Mouse (Mus musculus) cerebellum, adult 9-11 months (tissue): ENCODE measurements around the gene Fam135a.

Experiments
- DNase-seq: peaks from one replicate; pipeline ENCODE4 v3.0.0; 2022

Gene Fam135a

GRCm38 (mm10) chr1:24099926-24100869 lies at the start of gene Fam135a:
Gene Fam135a (minus strand): TSS chr1:24100341.
- peak; percentile 91 for DNase-seq

- DNase-seq: no peak
Observed at GRCm38 (mm10) chr1:24143504-24143903, 43.4 kb upstream of the Fam135a start.

- DNase-seq: no peak
Observed at GRCm38 (mm10) chr1:24140555-24140954, 40.4 kb upstream of the Fam135a start.

GRCm38 (mm10) chr1:24137133-24137532 lies 37.0 kb upstream of the Fam135a start:
- DNase-seq: peak; percentile 75

- peak; percentile 18 for DNase-seq
Observed at GRCm38 (mm10) chr1:24134792-24135191, 34.7 kb upstream of the Fam135a start.

DNA sequence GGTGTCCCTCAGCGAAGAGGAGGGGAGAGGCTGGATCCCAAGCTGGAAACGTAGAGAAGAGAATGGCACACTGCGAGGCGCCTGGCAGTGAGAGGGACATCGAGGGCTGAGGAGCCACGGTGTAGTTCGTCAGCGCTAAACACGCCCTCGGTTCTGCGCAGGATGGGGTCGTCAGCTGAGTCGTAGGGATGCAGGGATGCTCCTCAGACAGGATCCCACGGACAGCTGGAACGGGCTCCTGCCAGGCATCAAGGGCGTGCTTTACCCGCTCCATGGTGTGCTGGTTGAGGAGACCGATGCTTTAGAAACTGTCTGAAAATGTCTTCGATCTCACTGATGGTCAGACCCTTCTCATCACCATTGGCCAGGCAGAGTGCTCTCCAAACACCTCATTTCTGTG lies 33.7 kb upstream of the Fam135a start:
- DNase-seq: no peak

DNA sequence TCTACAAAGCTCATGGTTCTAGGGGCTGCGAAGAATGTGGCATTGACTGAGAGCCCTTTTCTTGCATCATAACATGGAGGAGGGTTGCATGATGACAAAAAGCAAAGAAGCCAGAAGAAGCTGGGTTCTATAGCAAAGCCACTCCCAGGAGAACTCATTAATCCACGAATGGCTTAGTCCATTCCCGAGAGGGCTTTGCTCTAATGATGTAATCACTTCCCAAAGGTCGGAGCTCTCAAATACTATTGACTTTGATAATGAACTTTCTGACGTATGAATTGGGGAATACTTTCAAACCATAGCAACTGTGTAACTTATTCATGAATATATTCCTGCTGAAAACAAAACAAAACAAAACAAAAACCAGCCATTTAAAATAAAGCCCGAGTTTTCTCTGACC lies 27.7 kb upstream of the Fam135a start:
- no peak for DNase-seq

GRCm38 (mm10) chr1:24124610-24125009 lies 24.5 kb upstream of the Fam135a start:
- DNase-seq: no peak

- no peak for DNase-seq
Observed at GRCm38 (mm10) chr1:24122582-24122981, 22.4 kb upstream of the Fam135a start.

GRCm38 (mm10) chr1:24107971-24108773 lies 8.0 kb upstream of the Fam135a start:
- no peak for DNase-seq

DNA sequence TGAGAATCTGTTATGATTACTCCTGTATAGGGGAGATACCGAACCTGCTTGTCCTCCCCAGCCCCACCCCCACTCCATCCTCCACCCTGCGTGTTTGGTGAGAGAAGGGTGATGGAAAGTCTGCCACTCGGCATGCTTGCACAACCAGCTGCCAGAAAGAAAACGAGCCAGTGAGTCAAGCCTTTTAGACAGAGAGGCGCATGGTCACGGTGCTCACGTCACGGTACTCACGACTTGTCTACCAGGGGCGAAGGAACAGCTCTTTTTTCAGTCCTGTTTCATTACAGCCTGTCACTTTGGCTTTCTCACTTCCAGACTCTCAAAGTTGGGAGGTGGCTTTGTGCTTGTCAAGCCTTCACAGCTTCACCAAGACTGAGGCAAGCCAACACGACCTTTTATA lies 7.2 kb upstream of the Fam135a start:
- peak; percentile 15 for DNase-seq

GRCm38 (mm10) chr1:24102579-24103149 lies 2.5 kb upstream of the Fam135a start:
- DNase-seq: no peak

DNA sequence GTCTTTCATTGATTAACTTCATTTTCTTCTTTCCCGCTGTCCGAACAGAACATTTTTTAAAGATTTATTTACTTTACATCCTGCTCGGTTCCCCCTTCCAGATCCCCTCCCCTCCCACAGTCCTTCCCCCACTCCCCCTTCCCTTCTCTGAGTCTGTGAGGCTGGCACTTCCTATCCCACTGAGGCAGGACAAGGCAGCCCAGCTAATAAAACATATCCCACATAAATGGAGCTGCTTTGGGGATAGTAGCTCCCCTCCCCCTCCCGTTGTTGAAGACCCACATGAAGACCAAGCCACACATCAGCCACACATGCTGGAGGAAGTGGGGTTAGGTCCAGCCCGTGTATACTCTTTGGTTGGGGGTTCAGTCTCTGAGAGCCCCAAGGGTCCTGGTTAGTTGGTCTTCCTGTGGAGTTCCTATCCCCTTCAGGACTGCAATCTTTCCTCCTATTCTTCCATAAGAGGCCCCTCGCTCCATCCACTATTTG lies 773 bp upstream of the Fam135a start:
- DNase-seq: peak; percentile 60

GRCm38 (mm10) chr1:24099541-24099925 lies 608 bp downstream of the Fam135a start:
- DNase-seq: no peak

DNA sequence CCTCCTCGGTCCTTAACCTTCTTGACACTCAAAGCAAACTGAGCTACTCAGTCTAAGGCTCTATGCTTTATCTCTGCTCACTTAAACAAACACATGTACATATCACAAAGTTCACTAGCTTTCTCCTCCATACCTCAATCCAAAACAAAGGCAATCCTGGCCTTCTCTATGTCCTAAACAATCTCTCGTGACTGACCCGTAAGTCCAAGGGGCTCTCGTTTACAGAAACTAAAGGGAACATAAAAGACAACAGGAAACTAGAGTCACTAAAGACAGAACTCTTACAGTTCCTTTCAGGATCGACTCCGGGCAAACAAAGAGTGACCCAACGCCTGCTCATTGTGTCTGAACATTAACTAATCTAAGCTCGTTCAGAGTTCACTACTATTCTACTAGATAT lies 2.6 kb downstream of the Fam135a start:
- DNase-seq: no peak

GRCm38 (mm10) chr1:24092414-24092813 lies 7.7 kb downstream of the Fam135a start:
- DNase-seq: no peak

DNA sequence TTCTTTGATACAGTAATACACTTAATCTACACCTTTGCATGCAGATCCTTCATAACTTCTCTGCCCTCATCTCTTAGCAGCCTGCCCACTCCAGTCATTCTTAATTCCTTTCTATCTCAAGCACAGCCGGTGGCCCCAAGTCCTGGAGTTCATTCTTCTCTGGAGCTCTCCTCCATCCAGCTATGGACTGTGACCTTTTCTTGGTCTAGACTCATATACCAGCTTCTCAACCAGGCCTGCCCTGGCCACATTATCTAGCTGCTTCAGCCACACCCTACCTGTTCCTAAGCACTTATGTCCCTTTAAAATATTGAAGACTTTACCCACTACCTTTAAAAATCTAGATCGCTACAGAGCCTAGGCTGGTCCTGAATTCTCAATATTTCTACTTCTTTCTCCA lies 9.5 kb downstream of the Fam135a start:
- DNase-seq: no peak

GRCm38 (mm10) chr1:24090094-24090493 lies 10.0 kb downstream of the Fam135a start:
- peak; percentile 34 for DNase-seq

DNA sequence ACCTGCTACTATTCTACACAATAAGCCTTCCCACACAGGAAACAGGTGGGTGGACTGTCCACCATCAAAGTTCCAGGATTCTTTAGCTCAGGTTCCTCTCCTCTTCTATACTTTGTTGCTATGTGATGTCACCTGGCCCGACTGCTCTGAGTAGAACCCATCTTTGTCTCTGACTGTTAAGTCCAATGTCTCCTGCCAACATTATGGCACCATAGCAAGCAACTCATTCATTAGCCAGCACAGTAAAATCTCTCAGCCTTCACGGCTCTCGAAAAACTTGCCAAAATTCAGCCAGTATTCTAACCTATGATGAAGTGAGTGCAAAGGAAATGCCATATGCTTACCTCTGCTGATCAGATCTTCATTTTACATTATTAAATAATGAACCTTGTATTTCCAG lies 14.0 kb downstream of the Fam135a start:
- peak; percentile 49 for DNase-seq

DNA sequence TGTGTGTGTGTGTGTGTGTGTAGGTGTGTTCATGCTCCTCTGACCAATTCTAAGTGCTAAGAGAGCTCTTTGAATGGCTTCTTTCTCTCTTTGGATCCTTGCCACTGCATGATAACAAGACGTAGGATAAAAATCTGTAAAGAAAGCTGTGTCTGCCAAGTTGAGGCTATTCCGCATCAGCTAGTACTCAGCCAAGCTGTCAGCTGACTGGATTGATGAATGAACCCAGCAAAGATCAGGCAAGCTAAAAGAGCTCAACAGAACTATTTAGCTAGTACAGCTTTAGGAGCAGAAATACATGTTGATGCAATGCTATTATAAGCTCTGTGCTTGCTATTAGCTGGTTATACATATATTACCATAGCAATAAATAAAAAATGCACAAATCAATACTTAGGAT lies 25.7 kb downstream of the Fam135a start:
- no peak for DNase-seq

- DNase-seq: no peak
Observed at GRCm38 (mm10) chr1:24073386-24074248, 26.5 kb downstream of the Fam135a start.

DNA sequence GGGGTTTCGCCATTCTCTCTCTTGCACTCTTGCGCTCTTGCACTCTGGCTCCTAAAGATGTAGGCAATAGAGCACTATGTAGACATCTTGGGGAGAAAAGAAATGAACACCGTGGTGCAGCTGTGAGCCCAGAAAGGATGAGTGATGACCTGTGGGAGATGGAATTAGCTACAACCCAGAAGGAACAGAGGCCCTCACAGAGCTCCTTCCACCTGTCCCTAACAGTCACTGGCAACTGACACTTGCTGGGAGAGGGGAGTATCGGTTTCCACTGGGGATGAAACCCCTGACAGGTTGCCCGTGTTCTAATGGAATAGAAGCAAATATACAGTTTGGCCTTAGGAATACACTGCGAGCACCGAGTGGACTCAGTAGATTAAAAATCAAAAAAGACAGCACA lies 31.3 kb downstream of the Fam135a start:
- no peak for DNase-seq
